Mouse (Mus musculus): ENCODE measurements around the gene Tmem100.

Tmem100 gene

DNA sequence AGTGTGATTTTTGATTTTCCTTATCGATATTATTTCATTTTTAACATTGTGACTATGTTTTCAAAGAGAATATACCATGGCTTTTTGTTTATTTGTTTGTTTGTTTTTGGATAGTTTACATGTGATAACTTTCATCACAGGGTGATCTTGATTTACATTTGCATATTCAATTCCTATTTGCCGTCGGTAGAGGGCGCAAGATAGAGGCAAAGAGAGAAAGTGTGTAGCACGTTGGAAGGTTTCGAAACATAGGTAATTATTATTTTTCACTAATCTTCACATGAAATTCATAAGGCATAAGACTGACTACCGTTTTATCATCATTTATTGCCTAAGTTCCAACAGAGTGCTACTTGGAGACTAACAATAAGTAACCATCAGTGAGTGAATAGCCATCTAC lies 11.0 kb upstream of the Tmem100 start:
- peak; percentile 53 to 59 for DNase-seq

DNA sequence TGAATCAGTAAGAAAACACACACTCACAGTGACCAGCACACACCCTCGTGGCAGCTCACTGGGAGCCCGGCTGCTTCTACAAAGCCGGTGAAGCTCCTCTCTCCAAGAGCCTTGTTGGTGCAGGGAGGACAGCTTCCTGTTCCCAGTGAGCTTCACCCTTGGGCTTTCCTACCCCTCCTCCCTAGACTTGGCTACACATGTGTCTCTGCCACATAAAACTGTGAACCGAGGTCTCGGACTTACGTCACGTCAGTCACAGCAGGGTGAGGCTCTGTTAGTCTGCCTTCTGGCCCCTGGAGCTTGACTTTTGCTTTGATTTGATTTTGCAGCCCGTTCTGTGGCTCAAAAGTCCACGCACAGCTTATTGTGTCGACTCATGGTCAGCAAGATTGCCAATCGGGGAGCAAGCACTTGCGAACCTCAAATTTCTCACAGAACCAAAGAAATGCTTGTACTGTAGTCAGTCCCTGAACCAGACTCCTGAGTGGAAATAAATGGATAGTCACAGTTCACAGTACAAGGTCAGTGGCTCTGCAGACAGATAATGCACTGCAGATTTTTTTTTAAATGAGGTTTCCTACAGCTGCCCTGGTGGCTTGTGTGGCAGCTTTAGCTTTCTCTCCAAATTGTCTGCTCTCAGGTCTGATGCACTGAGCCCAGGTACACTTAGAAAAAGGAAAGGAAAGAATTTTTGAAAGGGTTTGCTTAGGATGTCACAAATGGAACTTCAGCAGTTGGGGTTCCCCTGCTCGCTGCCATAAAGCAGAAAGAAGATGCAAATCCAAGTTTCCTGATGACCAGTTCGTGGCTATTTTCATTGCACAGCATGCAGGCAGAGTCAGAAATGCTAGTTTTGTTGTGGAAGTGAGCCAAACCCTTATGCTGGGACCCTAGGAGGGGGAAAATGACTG lies 4.0 kb upstream of the Tmem100 start:
- DNase-seq = peak in 1 of 2 experiments; percentile 15

DNA sequence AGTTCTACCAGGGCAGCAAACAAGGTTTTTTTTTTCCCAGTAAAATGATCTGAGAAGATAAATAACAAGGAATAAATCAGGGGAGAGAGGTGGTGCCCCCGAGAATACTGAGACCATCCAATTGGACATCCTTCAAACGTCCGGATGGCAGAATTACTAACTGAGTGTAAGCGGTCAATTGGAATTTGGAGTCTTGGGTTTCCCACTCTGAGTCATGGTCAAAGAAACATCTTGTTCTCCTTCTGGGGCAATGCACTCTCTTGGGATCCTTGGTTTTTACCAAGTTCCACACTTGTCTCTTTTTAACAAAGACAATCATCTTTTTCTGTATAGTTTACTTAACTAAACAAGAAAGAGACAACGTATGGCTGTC lies 3.4 kb upstream of the Tmem100 start:
- no peak for DNase-seq

DNA sequence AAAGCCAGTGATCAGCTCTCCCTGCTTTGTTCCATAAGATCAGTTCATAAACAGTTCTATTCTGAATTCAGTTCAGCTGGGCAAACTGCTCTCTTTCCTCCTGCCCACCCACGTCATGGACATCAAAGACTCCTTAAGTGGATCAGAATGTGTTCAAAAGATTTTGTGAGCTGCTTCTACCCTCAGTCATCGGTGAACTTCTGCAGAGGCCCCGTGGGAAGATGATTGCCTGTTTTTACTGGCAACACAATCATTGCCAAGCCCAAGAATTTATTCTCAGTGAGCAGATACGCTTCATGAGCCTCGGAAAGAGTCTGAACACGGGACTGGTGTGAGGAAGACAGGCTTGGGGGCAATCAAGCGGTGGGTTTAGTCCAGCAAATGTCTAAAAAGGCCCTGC lies 2.9 kb upstream of the Tmem100 start:
- no peak for DNase-seq

DNA sequence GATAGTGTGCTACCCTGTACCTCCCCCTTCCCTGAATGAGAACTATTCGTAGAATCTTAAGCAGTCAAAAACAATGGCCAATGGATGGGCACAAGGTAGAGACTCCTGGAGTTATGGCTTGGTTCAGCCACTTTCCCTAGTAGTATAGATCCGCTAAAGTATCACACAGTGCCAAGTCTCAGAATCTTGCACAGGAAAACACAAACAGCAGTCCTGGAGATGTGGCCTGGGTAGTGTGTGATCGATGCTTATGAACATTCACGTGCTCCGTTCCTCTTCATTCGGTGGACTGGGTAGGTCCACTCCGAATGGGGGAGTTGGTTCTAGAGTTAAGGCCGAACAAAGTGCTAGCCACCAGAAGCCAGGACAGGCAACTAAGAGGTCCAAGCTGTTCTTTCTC lies 1.4 kb upstream of the Tmem100 start:
- DNase-seq = no peak

DNA sequence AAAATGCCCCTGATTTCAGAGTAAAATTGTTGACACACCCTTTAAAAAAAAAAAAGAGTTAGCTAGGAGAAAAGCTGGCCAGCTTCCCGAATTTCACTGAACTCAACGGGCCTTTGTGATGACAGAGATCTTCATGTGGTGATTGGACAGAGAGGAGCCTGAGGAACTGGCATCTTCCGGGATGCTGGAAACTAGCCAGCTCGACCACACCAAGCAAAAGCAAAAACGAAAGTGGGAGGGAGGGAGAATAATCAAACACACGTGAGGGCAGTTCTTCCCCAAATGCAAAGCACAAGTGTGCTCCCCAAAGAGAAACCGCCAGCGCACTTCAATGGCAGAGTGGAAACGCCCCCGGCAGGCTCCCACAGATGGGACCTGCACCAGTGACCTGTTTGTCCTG lies 794 bp upstream of the Tmem100 start:
- peak; percentile 60 to 76 for DNase-seq

DNA sequence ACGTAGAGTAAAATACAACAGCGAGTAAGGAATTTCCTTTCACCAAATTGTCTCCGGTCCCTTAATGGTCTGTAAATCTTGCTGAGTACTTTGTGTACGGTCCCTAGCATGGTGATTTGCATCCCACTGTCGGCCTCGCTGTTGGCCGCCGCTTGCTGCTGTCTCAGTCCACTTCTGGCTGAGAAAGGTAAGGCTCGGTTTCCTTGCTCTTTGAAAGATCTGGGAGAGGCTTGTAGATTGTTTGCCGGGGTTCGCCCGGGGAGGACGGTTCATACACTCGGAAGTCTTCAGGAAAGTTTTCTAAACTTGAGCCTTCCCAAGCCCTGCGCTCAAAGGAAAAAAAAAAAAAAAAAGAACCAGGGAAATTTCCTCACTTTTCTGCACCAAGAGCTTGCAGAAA lies 409 bp downstream of the Tmem100 start:
- DNase-seq = peak; percentile 68 to 79

DNA sequence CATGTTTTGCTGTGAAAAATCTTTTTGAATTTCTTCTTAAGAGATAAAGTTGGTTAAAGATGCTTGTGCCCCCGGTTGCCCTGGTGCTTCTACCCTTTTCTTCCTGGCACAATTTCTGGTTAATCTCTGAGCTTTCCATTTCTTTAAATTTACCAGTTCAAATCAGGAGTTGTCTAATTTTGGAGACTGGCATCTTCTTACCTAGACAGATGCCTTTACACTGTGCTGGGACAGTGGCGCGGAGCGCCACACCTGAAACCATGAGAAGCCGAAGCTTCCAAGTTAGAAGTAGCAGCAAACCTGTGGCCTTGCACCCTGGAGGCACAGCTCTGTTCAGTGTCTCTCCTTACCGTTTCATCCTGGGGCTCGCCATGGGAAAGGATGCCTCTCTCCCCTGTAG lies 928 bp downstream of the Tmem100 start:
- no peak for DNase-seq

DNA sequence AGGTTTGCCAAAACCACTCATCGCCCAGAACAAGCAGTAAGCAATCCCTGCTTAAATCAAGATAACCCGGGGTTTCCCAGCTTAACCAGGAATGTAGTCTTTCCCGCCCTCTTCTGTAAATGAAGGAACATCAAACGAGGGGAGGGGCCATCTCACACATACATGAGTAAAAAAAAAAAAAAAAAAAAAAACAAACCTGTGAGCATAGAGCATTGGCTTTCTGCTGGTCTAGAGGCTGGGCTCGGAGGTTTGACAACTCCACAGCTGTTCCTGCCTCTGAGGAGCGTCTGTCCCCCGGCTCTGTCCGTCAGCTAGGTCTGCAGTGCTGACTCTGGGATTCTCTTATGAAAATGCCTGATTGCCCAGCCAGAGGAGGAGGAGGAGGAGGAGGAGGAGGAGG lies 2.7 kb downstream of the Tmem100 start:
- DNase-seq = no peak

DNA sequence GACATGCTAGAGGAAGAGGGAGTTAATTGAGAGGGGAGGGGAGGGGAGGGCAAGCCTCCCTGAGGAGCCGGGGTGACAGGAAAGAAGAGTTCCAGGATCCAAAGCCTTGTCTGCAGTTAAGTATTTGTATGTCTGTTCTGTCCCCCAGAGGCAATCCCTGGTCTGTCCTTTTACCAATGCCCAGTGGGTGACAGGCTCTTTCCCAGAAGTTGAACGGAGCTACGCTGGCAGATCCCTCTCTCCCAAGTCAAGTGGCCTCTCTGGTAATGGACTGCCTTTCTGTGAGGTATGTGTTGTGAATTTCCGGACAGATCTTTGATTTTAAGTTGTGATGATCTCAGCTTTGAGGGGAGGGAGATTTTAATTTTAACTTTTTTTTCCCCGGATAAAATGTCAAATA lies 3.3 kb downstream of the Tmem100 start:
- DNase-seq = no peak

DNA sequence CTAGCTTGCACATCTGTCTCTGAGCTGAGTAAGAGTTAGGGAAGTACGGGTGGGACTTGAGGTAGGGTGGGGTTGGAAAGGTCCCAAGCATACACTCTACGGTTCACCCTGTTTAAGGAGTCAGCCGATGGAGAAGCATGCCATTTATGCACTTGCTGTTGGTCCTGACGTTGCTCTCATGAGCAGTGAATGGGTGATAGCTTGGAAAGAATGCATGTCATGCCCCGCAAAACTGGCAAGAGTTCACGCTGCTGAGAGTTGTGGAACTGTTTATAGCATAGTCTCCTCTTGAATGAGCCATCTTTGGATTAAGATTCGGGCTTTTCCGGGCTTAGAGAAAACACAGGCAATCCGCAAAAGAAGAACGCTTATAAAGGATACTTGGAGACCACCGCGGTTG lies 4.5 kb downstream of the Tmem100 start:
- DNase-seq = no peak

DNA sequence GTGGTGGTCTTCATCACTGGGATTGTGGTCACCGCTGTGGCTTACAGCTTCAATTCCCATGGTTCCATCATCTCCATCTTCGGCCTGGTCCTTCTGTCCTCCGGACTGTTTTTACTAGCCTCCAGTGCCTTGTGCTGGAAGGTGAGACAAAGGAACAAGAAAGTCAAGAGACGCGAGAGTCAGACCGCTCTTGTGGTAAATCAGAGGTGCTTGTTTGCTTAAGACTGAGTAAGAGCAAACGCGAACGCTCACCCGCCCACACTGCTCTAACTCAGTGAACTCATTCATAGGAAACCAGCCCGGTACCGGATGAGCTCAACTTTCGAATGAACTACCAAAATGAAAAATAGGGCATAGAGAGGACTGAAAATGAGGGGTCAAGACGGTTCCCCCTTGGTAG lies 5.4 kb downstream of the Tmem100 start:
- no peak for DNase-seq

DNA sequence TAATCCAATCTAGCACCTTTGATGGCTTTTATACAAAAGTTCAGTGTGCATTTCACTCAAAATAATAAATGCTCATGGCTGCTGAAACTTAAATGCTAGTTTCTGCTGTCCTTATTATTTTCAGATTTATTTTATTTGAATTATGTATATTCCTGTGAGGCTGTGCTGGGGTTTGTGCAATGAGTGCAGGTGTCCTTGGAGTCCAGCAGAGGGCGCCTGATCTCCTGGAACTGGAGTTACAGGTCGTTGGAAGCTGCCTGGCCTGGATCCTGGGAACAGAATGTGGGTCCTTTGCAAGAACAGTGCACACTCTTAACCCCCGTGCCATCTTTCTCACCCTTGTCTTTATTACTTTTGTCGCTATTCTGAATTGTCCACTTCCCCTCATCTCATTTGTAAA lies 6.3 kb downstream of the Tmem100 start:
- DNase-seq = no peak

DNA sequence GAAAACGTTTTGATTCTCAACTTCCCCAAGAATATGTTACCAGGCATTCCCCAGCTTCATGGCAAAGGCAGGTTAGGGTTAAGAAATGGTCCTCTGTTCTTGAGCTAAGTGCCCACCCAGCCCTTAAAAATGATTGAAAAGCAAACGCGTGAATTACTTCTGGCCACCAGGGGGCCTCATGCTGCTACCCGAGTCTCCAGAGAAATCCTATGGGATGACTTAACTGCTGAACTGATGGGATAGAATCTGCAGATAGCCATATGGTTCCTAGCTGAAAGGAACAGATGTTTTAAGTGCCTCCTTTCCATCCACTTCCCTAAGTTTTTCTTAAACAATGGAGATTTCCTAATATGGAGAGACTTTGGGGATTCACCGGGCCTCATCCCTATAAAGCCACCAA lies 7.9 kb downstream of the Tmem100 start:
- peak; percentile 70 to 73 for DNase-seq

DNA sequence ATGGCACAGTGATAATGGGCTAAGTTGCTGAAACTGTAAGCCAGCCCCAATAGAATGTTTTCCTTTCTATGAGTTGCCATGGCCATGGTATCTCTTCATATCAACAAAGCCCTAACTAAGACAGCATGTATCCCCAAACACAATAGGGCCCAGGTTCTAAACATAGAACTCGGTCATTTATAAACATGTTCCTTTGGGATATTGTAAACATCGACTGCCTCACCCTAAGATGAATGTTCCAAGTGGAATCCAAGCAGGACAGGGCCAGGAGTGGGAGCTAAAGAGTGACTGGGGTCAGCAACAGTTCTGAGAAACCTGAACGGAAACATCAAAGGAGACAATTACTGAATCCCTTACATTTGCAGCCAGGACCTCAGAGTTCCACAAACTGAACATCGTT lies 14.3 kb downstream of the Tmem100 start:
- no peak for DNase-seq

DNA sequence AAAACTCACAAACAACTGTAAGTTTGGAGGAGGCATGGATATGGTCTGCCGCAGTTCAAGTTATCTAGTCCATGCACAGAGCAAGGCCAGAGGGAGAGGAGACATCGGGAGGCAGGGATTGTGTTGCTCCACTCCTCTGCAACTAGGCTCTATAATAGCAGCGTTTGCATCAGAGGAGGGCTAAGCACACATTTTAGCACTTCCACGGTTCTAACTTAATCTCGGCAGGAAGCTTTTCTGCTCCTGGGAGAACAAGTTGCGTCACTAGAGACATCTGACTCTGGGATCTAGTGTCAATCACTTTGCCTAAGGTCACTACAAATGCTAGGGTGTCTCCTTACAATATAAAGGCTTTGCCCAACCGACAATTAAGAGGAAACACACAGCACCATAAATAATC lies 16.1 kb downstream of the Tmem100 start:
- DNase-seq = no peak

DNA sequence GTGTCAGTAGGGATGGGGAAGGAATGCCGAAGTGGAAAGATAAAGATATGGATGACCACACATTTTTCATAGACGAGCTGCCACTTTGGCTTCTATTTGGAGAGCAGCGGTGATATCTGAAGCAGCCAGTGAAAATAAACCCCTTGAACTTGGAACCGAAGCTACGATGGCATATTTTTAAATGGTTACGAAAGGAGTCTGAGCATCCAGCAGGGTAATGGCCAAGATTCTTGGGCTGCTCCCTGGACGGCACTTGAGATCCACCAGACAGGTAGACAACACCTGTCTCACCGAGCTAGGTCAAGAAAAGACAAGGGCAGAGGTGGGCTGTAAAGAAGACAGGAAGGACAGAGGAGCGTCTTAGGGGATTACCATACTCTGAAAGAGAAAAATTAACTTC lies 17.1 kb downstream of the Tmem100 start:
- DNase-seq = no peak

DNA sequence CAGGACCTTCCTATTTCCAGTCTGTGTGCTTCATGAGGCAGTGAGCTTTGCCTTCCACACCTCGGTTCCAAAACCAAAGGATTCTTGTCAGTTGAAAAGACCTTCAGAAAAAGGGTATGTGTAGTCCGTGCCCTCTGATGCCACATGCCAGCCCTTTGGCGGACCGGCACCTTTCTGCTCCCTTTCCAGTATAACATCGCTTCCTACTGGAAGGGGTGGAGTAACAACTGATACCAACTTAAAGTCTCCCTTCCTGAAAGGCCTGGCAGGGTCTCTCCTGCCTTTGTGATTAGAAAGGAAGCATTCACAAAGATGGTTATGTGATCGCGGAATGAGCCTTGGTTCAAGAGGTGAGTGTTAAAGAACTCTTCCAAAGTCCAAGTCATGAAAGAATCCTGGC lies 19.9 kb downstream of the Tmem100 start:
- no peak for DNase-seq

DNA sequence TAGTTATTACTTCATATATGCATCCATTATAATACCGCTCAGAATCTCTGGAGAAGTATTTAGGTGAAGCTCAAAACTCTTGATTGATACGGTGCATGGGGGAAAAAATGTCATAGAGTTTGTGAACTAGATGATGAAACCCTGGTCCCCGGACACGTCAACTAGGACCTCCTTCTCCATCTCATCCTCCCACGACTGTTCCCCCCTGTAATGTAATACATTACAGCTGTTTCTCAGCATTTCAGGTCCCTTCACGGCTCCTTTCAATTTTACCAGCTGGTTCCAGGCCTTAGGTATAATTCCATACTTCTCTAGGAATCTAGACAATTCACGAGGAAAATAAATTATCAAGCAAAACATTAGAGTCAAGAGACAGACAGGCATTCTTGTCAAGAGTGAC lies 22.6 kb downstream of the Tmem100 start:
- DNase-seq = no peak

DNA sequence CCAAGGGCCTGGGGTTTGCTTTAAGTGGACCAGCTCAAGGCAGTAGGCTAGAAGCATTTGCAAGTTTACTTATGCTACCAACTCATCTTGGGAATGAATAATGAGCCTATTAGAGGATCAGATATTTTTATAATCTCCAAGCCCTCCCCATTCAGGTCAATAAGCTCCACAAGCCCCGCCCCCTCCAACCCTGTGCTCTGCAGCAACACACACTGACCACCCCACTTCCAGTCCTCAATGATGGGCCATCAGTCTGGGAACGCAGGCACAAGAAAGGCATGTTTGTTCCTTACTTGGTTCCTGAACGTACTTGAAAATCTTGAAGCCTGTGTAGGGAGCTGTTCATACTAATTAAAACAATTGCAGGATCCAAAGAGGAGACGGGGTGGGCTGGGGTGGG lies 23.7 kb downstream of the Tmem100 start:
- no peak for DNase-seq

DNA sequence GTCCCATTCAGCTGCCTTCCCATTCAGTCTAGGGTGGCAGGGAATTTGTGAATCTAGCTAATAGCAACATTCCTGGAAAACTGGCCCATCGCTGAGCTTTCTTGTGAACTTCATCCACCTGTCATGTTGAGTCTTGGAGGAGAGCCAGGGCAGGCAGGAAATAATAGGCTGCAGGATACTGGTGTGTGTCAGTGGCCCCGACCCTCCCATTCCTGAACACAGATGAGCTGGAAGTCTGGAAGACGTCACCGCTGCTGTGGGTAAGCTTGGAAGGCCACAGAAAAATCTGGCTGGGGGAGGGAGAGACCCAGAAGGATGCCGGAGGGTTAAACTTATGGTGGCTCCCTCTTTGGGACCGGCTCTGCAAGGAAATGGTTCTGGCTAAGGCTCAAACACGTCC lies 24.3 kb downstream of the Tmem100 start:
- DNase-seq = peak; percentile 53 to 74

DNA sequence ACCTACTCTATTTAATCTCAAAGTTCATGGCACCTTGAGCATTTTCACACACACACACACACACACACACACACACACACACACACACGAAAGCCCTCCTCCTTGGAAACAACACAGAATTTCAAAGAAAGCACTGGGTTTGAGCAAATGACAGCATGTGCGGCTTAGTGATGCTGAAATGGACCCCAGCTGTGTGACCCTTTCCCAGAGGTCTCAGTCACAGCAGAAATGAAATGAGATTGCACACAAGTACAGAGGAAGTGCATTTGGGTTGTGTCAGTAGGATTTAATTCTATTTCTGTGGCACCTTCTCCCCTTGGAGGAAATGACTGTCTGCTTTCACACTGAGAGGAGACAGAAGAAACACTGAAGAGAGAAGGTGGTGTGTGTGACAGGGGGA lies 26.9 kb downstream of the Tmem100 start:
- peak; percentile 40 to 42 for DNase-seq

DNA sequence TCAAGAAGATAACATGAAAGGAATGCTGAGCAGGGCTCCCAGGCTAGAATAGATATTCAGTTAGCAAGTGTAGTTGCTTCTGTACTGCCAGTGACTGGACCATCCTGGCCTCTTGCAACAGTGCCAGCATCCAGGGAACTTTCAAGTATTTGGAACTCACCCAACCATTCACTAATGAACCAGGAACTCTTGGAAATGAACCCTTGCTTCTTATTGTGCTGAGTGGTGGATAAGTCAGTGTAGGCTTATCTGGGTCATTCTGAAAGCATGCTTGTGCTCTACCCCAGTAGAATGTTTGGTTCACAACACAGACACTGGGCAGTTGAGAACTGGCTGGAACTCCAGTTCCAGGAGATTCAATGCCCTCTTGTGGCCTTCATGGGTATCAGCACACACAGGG lies 29.1 kb downstream of the Tmem100 start:
- no peak for DNase-seq

DNA sequence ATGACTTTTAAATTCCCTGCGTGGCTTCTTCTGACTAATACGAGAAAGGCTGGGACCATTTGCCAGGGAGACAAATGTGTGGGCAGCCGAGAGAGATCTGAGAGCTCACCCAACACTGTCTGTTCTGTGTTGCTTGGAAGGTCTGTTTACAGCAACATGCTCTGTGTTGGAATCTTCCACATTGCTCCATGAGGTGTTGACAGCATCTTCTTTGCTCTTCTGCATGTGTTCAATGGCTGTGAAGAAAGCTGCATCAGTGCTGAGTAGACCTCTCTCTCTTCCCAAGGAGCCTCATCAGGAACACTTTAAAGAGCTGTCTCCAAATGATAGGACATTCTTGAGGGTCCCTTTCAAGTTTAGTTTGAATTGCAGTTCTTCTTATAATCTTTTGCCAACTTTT lies 32.5 kb downstream of the Tmem100 start:
- DNase-seq = no peak

Data from kidney, postnatal 4 days (tissue).